Mouse (Mus musculus) liver, embryonic 14.5 days (tissue): ENCODE results near the gene Selenon.

Source experiments
- CTCF ChIP-seq: IDR thresholded peaks from 2 replicates; pipeline ENCODE4 v1.5.1; 2016; ENCODE audit warnings: antibody characterized with exemption, low read depth, control low read depth
- EP300 ChIP-seq: IDR thresholded peaks from 2 replicates; pipeline ENCODE4 v1.6.1; 2016; ENCODE audit warnings: antibody characterized with exemption, low read depth

GRCm38 (mm10) chr4:134586631-134587030 lies 34.7 kb upstream of the Selenon start:
- TF ChIP-seq CTCF (no peak), EP300 (no peak)
